Mouse (Mus musculus) liver, embryonic 14.5 days (tissue): ENCODE results near the gene Nbl1. TPM values are rescaled to one million over a fixed set of nuclear protein-coding genes. Genes with fewer than 3 reads are reported as not detected.
A peak's percentile ranks its signal among the peaks of the same experiment; 100 is the strongest.

Source experiments
- ATAC-seq: fragments of 200-750 bp; cut with Nextera tagmentation; 2 replicates; pipeline ENCODE4 v1.8.0; 2017; ENCODE audit warnings: moderate number of reproducible peaks, mild to moderate bottlenecking, moderate library complexity; ENCODE audit not compliant: insufficient read depth
- DNase-seq, 3 experiments: peaks; one replicate each; pipeline ENCODE4 v3.0.0-alpha.2; 2012 to 2013; ENCODE audit warnings: low read depth in 3 of 3, low spot score in 3 of 3
- H3K27ac ChIP-seq: fragments of 300-500 bp; sonication (generic); 2 replicates; pipeline ENCODE4 v1.5.1; 2014; ENCODE audit warnings: moderate library complexity, mild to moderate bottlenecking, control low read depth, inconsistent platforms
- H3K27me3 ChIP-seq: fragments of 300-500 bp; sonication (generic); 2 replicates; pipeline ENCODE4 v1.6.1; 2014; ENCODE audit warnings: mild to moderate bottlenecking, low read length, moderate library complexity; ENCODE audit not compliant: control insufficient read depth, insufficient read depth
- H3K36me3 ChIP-seq: fragments of 300-500 bp; sonication (generic); replicated peaks from 2 replicates; pipeline ENCODE4 v1.6.1; 2014; ENCODE audit warnings: low read depth; ENCODE audit not compliant: control insufficient read depth, insufficient read depth
- H3K4me1 ChIP-seq, 2 experiments: fragments of 200-500 bp in 1 of 2; fragments of 300-500 bp in 1 of 2; sonication (generic) in 1 of 2; replicated peaks; 2 replicates each; pipeline ENCODE4 v1.6.1; 2012 to 2014; ENCODE audit warnings: antibody characterized with exemption in 1 of 2, inconsistent platforms in 1 of 2, low read length in 1 of 2; ENCODE audit not compliant: control insufficient read depth in 2 of 2, insufficient read depth in 2 of 2
- H3K4me2 ChIP-seq: fragments of 300-500 bp; sonication (generic); 2 replicates; pipeline ENCODE4 v1.6.1; 2014; ENCODE audit warnings: low read depth, mild to moderate bottlenecking, control low read depth, moderate library complexity
- H3K4me3 ChIP-seq, 2 experiments: fragments of 200-500 bp in 1 of 2; fragments of 300-500 bp in 1 of 2; sonication (generic) in 1 of 2; 2 replicates each; pipeline ENCODE4 v1.5.1; 2012 to 2014; ENCODE audit warnings: low read depth in 2 of 2, low read length in 2 of 2, mild to moderate bottlenecking in 2 of 2, control low read depth in 1 of 2, inconsistent platforms in 1 of 2, moderate library complexity in 1 of 2; ENCODE audit not compliant: insufficient read depth in 1 of 2
- H3K9ac ChIP-seq: fragments of 300-500 bp; sonication (generic); replicated peaks from 2 replicates; pipeline ENCODE4 v1.6.1; 2014; ENCODE audit warnings: mild to moderate bottlenecking, control low read depth, moderate library complexity
- H3K9me3 ChIP-seq: fragments of 300-500 bp; sonication (generic); 2 replicates; pipeline ENCODE4 v1.6.1; 2016; ENCODE audit warnings: low read length, mixed read lengths; ENCODE audit not compliant: control insufficient read depth
- CTCF ChIP-seq: IDR thresholded peaks from 2 replicates; pipeline ENCODE4 v1.5.1; 2016; ENCODE audit warnings: antibody characterized with exemption, low read depth, control low read depth
- EP300 ChIP-seq: IDR thresholded peaks from 2 replicates; pipeline ENCODE4 v1.6.1; 2016; ENCODE audit warnings: antibody characterized with exemption, low read depth
- WGBS: fragments of 180-500 bp; shearing (Covaris S2); extraction: QIAGEN DNeasy Blood & Tissue Kit; methylation state at CpG from one replicate; pipeline ENCODE4 v1.1.7; 2014; ENCODE audit not compliant: insufficient replicate concordance; 5-methylcytosine and 5-hydroxymethylcytosine counted together
- polyA plus RNA-seq, 2 experiments: library from polyadenylated mRNA; depleted of rRNA in 1 of 2; stranded (reverse) in 1 of 2; unstranded in 1 of 2; fragments of >200 nt; fragmentation: Nextera tagmentation in 1 of 2; extraction: Ambion mirVana in 1 of 2; gene quantifications; 2 replicates each; pipeline versions ENCODE4 v1.2.1 to v1.2.3; 2012 to 2014

Gene Nbl1
- polyA plus RNA-seq, 2 experiments = 0.80 to 0.91 TPM

- Histone ChIP-seq H3K4me2 (no peak overlapping the region), H3K4me1 (no peaks in the 10 kb centered on the region), H3K9ac (no peak overlapping the region; the same call in 1 of the 2 replicates), H3K27ac (no peak overlapping the region), H3K27me3 (no peaks in the 10 kb centered on the region), H3K4me3 (no peak overlapping the region), H3K9me3 (no peaks in the 10 kb centered on the region), H3K36me3 (no peaks in the 10 kb centered on the region)
- no peak for DNase-seq
- WGBS = 14% methylated on average over 10 of the region's 10 CpGs
- ATAC-seq = no peak
- TF ChIP-seq CTCF = no peak
- TF ChIP-seq EP300 = no peak
Observed at GRCm38 (mm10) chr4:139040084-139040839, 52.5 kb downstream of the Nbl1 start.

- 63% methylated on average over 17 of the region's 17 CpGs for WGBS
- H3K27me3 ChIP-seq = no peaks in the 10 kb centered on the region
- no peaks in the 10 kb centered on the region for H3K36me3 ChIP-seq
- H3K4me1 ChIP-seq = no peaks in the 10 kb centered on the region
- no peak overlapping the region for H3K4me3 ChIP-seq
- H3K4me2 ChIP-seq = no peak overlapping the region
- no peaks in the 10 kb centered on the region for H3K9me3 ChIP-seq
- TF ChIP-seq CTCF = no peak
- TF ChIP-seq EP300 = no peak
- H3K27ac ChIP-seq = no peak overlapping the region
- H3K9ac ChIP-seq = no peak overlapping the region
- ATAC-seq (no peak), DNase-seq (no peak)
Observed at GRCm38 (mm10) chr4:139037795-139038607, 54.8 kb downstream of the Nbl1 start.

- Histone ChIP-seq H3K4me2 (no peak overlapping the region), H3K9ac (no peak overlapping the region), H3K4me3 (no peak overlapping the region), H3K4me1 (no peaks in the 10 kb centered on the region), H3K36me3 (no peaks in the 10 kb centered on the region), H3K27me3 (no peaks in the 10 kb centered on the region), H3K9me3 (no peaks in the 10 kb centered on the region), H3K27ac (no peak overlapping the region)
- WGBS = 79% methylated on average over 3 of the region's 3 CpGs
- no peak for ATAC-seq
- DNase-seq = no peak
- no peak for TF ChIP-seq EP300
- no peak for TF ChIP-seq CTCF
Observed at GRCm38 (mm10) chr4:139035799-139036198, 57.0 kb downstream of the Nbl1 start.

GRCm38 (mm10) chr4:139034942-139035341 is 57.9 kb downstream of the Nbl1 start:
- Histone ChIP-seq H3K4me2 (no peak overlapping the region), H3K4me1 (no peaks in the 10 kb centered on the region), H3K27me3 (no peaks in the 10 kb centered on the region), H3K27ac (no peak overlapping the region), H3K4me3 (no peak overlapping the region), H3K36me3 (no peaks in the 10 kb centered on the region), H3K9ac (no peak overlapping the region), H3K9me3 (no peaks in the 10 kb centered on the region)
- 70% methylated on average over 3 of the region's 3 CpGs for WGBS
- TF ChIP-seq EP300 (no peak), CTCF (no peak)
- DNase-seq (no peak), ATAC-seq (no peak)

- H3K9ac ChIP-seq = no peak overlapping the region
- ATAC-seq (no peak), DNase-seq (no peak)
- H3K4me2 ChIP-seq = no peak overlapping the region
- TF ChIP-seq CTCF (peak; percentile 40), EP300 (no peak)
- no peaks in the 10 kb centered on the region for H3K9me3 ChIP-seq
- no peak overlapping the region for H3K27ac ChIP-seq
- no peaks in the 10 kb centered on the region for H3K4me1 ChIP-seq
- no peaks in the 10 kb centered on the region for H3K36me3 ChIP-seq
- no peak overlapping the region for H3K4me3 ChIP-seq
- 43% methylated on average over 4 of the region's 4 CpGs for WGBS
- no peaks in the 10 kb centered on the region for H3K27me3 ChIP-seq
Observed at GRCm38 (mm10) chr4:139034540-139034939, 58.3 kb downstream of the Nbl1 start.
